Mouse (Mus musculus) right cerebral cortex, adult 18-20 months (tissue): ENCODE results near the gene Srsf3.
"Not testable (repeated sequence)": the region's sequence is repeated elsewhere in the genome, so short reads cannot be mapped to it uniquely, and the experiment has no call there.

Experiments
- DNase-seq: peaks from one replicate; pipeline ENCODE4 v3.0.0; 2022; ENCODE audit warnings: mixed read lengths

Srsf3 gene

GRCm38 (mm10) chr17:29065971-29066370, 33.5 kb downstream of the Srsf3 start:
- DNase-seq = no peak

- DNase-seq = not testable (repeated sequence)
Measured at GRCm38 (mm10) chr17:29067416-29067815, 35.0 kb downstream of the Srsf3 start.

- DNase-seq = no peak
Measured at GRCm38 (mm10) chr17:29067847-29068246, 35.4 kb downstream of the Srsf3 start.

GRCm38 (mm10) chr17:29069063-29069462, 36.6 kb downstream of the Srsf3 start:
- no peak for DNase-seq

GRCm38 (mm10) chr17:29071820-29072219, 39.4 kb downstream of the Srsf3 start:
- no peak for DNase-seq

GRCm38 (mm10) chr17:29072701-29073307, 40.4 kb downstream of the Srsf3 start:
- DNase-seq = no peak

- DNase-seq = no peak
Measured at GRCm38 (mm10) chr17:29073313-29073712, 40.9 kb downstream of the Srsf3 start.

GRCm38 (mm10) chr17:29074085-29074484, 41.7 kb downstream of the Srsf3 start:
- DNase-seq = no peak

- DNase-seq = no peak
Measured at GRCm38 (mm10) chr17:29076235-29076634, 43.8 kb downstream of the Srsf3 start.

GRCm38 (mm10) chr17:29077786-29078509, 45.5 kb downstream of the Srsf3 start:
- peak; percentile 64 for DNase-seq

- peak; percentile 42 for DNase-seq
Measured at GRCm38 (mm10) chr17:29078519-29079383, 46.3 kb downstream of the Srsf3 start.

- DNase-seq = no peak
Measured at GRCm38 (mm10) chr17:29080758-29081617, 48.6 kb downstream of the Srsf3 start.

- DNase-seq = peak; percentile 61
Measured at GRCm38 (mm10) chr17:29081618-29082381, 49.4 kb downstream of the Srsf3 start.

GRCm38 (mm10) chr17:29083586-29083985, 51.2 kb downstream of the Srsf3 start:
- no peak for DNase-seq

- no peak for DNase-seq
Measured at GRCm38 (mm10) chr17:29084656-29085055, 52.2 kb downstream of the Srsf3 start.

GRCm38 (mm10) chr17:29085266-29085665, 52.8 kb downstream of the Srsf3 start:
- DNase-seq = peak; percentile 0

GRCm38 (mm10) chr17:29086916-29087315, 54.5 kb downstream of the Srsf3 start:
- DNase-seq = peak; percentile 0

GRCm38 (mm10) chr17:29090776-29091175, 58.3 kb downstream of the Srsf3 start, which contains the start of gene Cdkn1a:
Gene Cdkn1a (plus strand): TSS chr17:29090976.
- no peak for DNase-seq

GRCm38 (mm10) chr17:29091348-29091944, 59.0 kb downstream of the Srsf3 start:
- DNase-seq = no peak

- DNase-seq = no peak
Measured at GRCm38 (mm10) chr17:29092497-29092896, 60.1 kb downstream of the Srsf3 start.
